Mouse (Mus musculus) midbrain, embryonic 10.5 days (tissue): Measurements from ENCODE around the gene Numbl. TPM values are rescaled to one million over a fixed set of nuclear protein-coding genes. Genes with fewer than 3 reads are reported as not detected.

Experiments used
- DNase-seq: peaks from one replicate; pipeline ENCODE4 v3.0.0-alpha.2; 2017; ENCODE audit warnings: low spot score
- H3K27ac ChIP-seq: fragments of 300-500 bp; sonication (generic); replicated peaks from 2 replicates; pipeline ENCODE4 v1.5.1; 2016; ENCODE audit warnings: mild to moderate bottlenecking
- H3K27me3 ChIP-seq: fragments of 300-500 bp; sonication (generic); 2 replicates; pipeline ENCODE4 v1.6.1; 2016; ENCODE audit warnings: low read depth, mild to moderate bottlenecking; ENCODE audit not compliant: poor library complexity, severe bottlenecking
- H3K36me3 ChIP-seq: fragments of 300-500 bp; sonication (generic); 2 replicates; pipeline ENCODE4 v1.6.1; 2016; ENCODE audit warnings: mild to moderate bottlenecking, moderate library complexity
- H3K4me1 ChIP-seq: fragments of 300-500 bp; sonication (generic); 2 replicates; pipeline ENCODE4 v1.6.1; 2016
- H3K4me3 ChIP-seq: fragments of 300-500 bp; sonication (generic); 2 replicates; pipeline ENCODE4 v1.5.1; 2016; ENCODE audit warnings: mild to moderate bottlenecking, moderate library complexity
- H3K9me3 ChIP-seq: fragments of 300-500 bp; sonication (generic); replicated peaks from 2 replicates; pipeline ENCODE4 v1.6.1; 2016; ENCODE audit warnings: mild to moderate bottlenecking
- WGBS: fragments of 180-500 bp; shearing (Covaris S2); methylation state at CpG from one replicate; pipeline ENCODE4 v1.1.7; 2016; 5-methylcytosine and 5-hydroxymethylcytosine counted together
- polyA plus RNA-seq: library from polyadenylated mRNA; unstranded; fragments of >200 nt; fragmentation: Nextera tagmentation; extraction: Ambion mirVana; gene quantifications from 2 replicates; pipeline ENCODE4 v1.2.1, GENCODE M21; 2016

Numbl gene
- polyA plus RNA-seq, 1 experiment from 2014 or later, result 21.0 TPM

DNA sequence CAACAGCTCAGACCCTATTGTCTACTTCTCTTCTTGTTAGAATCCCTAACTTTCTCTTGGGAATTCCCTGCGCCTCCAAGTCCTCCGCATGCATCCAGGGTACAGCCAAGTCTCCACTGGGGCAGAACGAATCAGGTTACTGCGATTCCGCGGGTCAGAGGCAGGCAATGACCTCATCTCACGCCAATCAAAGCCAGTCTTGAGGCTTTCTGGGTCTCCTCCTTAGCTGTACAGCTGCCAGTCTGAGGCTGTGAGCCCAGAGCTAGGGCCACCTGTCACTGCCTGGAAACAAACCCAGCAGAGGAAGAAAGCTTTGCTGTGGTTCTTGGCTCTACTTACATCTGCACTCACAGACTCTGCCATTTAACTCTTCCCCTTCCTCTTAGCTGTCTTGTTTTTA, 57.7 kb downstream of the Numbl start:
- Histone ChIP-seq H3K4me1 (peaks cover 16% of the 10 kb centered on the region; the same call in 1 of the 2 replicates), H3K9me3 (peaks cover 20% of the 10 kb centered on the region), H3K36me3 (peaks cover 9% of the 10 kb centered on the region), H3K27me3 (peaks cover 12% of the 10 kb centered on the region), H3K27ac (no peak overlapping the region), H3K4me3 (no peak overlapping the region)
- DNase-seq, result peak; percentile 43
- WGBS, result 39% methylated on average over 7 of the region's 7 CpGs

DNA sequence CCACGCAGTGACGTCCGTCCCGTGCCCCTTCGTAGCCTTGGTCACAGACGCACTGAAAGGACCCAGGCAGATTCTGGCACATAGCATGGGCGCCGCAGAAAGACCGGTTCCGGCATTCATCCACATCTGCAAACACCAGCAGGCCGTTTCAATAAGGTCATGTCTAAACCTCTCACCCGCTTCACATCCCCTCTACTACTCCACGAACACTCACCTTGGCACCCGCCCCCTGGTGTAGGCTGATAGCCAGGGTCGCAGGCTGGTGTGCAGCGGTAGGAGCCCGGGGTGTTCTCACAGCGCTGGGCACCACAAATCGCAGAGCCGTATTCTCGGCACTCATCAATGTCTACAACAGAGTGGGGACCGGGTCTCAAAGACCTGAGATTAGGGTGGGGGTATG, 61.2 kb downstream of the Numbl start:
- Histone ChIP-seq H3K27me3 (peaks cover 35% of the 10 kb centered on the region), H3K9me3 (peaks cover 4% of the 10 kb centered on the region), H3K4me3 (no peak overlapping the region), H3K36me3 (no peaks in the 10 kb centered on the region), H3K4me1 (peaks cover 23% of the 10 kb centered on the region), H3K27ac (no peak overlapping the region)
- no peak for DNase-seq
- 91% methylated on average over 22 of the region's 22 CpGs for WGBS

DNA sequence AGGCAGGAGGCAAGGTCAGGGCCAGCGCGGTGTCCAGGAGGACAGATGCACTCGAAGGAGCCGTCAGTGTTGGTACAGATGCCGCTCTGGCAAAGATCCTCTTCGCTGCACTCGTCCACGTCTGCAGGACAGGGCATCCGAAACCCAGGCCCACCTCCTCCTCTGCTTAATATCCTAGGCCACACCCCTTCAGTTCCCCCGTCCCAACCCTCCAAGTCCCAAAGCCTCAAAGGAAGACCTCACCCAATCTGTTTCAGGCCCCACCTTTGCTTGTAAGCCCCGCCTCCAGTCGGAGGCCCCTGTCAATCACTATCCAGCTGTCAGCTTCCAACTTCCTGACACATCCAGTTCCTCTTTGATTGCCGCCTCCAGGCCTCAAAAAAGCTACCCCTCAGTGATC, 64.1 kb downstream of the Numbl start:
- no peak for DNase-seq
- no peak overlapping the region for H3K4me3 ChIP-seq
- WGBS, result 11% methylated on average over 13 of the region's 13 CpGs
- no peak overlapping the region for H3K27ac ChIP-seq
- no peaks in the 10 kb centered on the region for H3K36me3 ChIP-seq
- H3K27me3 ChIP-seq, result peaks cover 64% of the 10 kb centered on the region
- H3K4me1 ChIP-seq, result peaks cover 33% of the 10 kb centered on the region
- H3K9me3 ChIP-seq, result no peaks in the 10 kb centered on the region

DNA sequence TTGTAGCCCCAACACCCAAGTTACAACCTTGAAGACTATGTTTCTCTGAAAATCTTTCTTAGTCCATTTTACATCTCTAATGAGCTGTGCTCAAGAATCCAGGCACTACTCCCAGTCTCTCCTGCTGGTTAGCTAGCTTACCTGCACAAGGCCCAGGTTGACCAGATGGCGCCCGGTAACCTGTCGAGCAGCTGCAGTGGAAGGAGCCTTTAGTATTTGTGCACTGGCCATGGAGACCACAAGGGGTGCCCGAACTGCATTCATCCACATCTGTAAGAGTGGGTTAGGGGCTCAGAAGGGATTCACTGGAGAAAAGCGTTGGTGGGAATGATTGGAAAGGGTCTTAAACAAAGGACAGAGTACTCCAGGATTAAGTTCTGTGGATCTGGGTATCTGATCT, 64.8 kb downstream of the Numbl start:
- H3K27me3 ChIP-seq, result peaks cover 71% of the 10 kb centered on the region
- no peak overlapping the region for H3K4me3 ChIP-seq
- no peak overlapping the region for H3K27ac ChIP-seq
- H3K36me3 ChIP-seq, result no peaks in the 10 kb centered on the region
- DNase-seq, result no peak
- H3K9me3 ChIP-seq, result no peaks in the 10 kb centered on the region
- peaks cover 28% of the 10 kb centered on the region for H3K4me1 ChIP-seq
- WGBS, result 89% methylated on average over 5 of the region's 5 CpGs

DNA sequence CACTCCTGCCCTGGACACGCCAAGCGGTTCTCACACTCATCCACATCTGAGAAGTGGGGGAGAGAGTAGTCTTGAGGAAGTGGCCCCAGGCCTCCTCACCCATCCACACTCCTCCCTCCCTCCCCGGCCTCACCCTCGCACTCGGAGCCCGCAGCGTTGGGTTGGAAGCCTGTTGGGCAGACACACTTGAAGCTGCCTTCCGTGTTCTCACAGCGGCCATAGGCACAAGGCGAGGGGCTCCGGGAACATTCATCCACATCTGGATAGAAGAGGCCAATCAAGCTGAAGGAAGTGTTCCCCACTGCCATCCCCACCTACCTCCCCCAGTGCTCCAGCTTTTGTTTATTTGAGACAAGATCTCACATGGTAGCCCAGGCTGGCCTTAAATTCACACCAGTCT, 65.9 kb downstream of the Numbl start:
- 96% methylated on average over 11 of the region's 11 CpGs for WGBS
- DNase-seq, result no peak
- Histone ChIP-seq H3K36me3 (no peaks in the 10 kb centered on the region), H3K27me3 (peaks cover 83% of the 10 kb centered on the region), H3K4me3 (no peak overlapping the region), H3K27ac (no peak overlapping the region), H3K4me1 (peaks cover 32% of the 10 kb centered on the region), H3K9me3 (no peaks in the 10 kb centered on the region)

DNA sequence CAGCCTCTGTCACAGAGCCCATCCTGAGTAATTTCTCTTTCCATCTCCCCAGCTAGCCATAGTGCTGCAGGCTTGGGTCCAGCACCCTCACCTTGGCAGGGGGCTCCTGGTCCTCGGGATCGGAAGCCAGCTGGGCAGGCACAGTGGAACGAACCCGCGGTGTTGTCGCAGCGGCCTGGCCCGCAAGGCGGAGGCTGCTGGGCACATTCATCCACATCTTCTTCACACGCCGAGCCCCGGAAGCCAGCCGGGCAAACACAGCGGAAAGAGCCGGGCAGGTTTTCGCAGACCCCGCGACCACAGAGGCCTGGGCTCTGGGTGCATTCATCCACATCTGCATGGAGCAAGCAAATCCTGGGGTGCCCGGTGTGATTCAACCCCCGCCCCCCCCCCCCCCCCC, 66.7 kb downstream of the Numbl start:
- H3K4me1 ChIP-seq, result peaks cover 40% of the 10 kb centered on the region
- H3K9me3 ChIP-seq, result no peaks in the 10 kb centered on the region
- DNase-seq, result no peak
- 51% methylated on average over 18 of the region's 20 CpGs for WGBS
- H3K27me3 ChIP-seq, result peaks cover 90% of the 10 kb centered on the region
- no peaks in the 10 kb centered on the region for H3K36me3 ChIP-seq
- peak overlapping the region; percentile 49 for H3K4me3 ChIP-seq
- no peak overlapping the region for H3K27ac ChIP-seq

DNA sequence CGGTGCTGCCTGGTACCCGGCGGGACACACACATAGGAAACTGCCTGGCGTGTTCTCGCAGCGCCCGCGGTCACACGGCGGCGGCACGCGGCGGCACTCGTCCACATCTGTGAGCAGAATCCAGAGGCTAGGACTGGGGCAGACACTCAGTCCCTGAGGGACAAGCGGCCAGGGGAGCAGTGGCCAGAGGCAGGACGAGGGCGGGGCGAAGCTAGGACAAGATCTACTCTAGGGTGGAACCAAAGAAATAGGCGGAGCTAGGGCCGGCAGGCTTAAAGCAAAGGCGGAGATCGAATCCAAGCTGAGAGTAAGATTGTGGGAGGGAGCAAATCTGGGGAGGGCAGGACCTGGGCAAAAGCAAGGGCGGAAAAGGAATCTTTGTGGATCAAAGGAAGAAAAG, 67.5 kb downstream of the Numbl start:
- under 1% methylated on average over 24 of the region's 24 CpGs for WGBS
- H3K27ac ChIP-seq, result peak overlapping the region; percentile 59

DNA sequence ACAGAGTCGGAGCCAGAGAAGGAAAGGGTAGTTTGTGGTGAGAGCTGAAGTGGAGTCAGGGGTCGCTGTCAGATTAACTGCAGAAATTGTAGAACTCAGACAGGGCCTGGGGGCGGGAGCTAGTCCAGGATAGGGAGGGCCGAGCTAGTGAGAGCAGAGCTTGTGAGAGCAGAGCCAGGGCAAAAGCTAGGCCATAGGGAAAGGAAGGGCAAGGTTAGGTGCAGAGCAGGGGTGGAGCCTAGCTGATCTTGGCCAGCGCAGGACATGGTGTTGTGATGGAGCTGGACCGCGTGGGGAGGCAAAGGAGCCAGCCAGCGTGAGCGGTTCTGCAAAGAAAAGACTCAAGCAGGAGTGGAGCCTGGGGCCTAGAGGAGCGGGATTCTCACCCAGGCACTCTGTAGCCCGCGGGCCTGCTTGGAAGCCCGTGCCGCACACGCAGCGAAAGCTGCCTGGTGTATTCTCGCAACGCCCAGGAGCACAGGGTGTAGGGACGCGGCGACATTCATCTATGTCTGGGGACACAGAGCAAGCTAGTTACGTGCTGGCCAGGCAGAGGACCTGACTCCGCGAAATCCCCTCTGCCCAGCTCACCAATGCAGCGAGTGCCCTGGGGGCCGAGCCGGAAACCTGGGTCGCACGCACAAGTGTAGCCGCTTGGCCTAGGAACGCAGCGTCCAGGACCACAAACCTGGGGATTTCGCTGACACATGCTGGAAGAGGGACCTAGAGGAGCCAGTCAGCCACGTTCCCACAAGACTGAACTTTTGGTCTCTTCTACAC, 68.1 kb downstream of the Numbl start:
- peak overlapping the region; percentile 30 for H3K27ac ChIP-seq
- WGBS, result 28% methylated on average over 34 of the region's 34 CpGs
- H3K27me3 ChIP-seq, result peaks cover 100% of the 10 kb centered on the region
- no peaks in the 10 kb centered on the region for H3K9me3 ChIP-seq
- DNase-seq, result no peak
- H3K4me1 ChIP-seq, result peaks cover 53% of the 10 kb centered on the region
- no peaks in the 10 kb centered on the region for H3K36me3 ChIP-seq
- H3K4me3 ChIP-seq, result peak overlapping the region; percentile 49

More for the DNA sequence above, 67.5 kb downstream of the Numbl start:
- peak overlapping the region; percentile 49 for H3K4me3 ChIP-seq
- H3K4me1 ChIP-seq, result peaks cover 47% of the 10 kb centered on the region
- no peaks in the 10 kb centered on the region for H3K36me3 ChIP-seq
- peak; percentile 66 for DNase-seq
- no peaks in the 10 kb centered on the region for H3K9me3 ChIP-seq
- peaks cover 98% of the 10 kb centered on the region for H3K27me3 ChIP-seq

DNA sequence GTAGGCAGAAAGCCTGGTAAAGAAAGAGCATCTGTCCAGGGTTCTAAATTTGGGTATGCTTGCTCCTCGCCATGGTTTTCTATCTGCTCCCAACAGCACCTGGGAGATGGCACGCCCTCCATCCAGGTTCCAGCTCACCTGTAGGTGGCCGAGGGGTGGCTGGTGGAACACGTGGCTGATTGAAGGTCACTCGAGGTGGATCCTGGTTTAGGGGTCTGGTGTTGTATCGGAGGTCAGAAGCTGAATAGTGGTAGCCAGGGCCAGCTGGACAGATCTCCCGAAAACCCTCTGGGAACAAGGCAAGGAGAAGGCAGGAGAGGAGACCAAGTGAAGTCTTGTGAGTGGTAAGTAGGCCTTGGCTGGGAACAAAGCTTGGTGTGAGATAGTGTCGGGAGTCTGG, 69.3 kb downstream of the Numbl start:
- Histone ChIP-seq H3K36me3 (no peaks in the 10 kb centered on the region), H3K4me1 (peaks cover 55% of the 10 kb centered on the region), H3K27ac (no peak overlapping the region), H3K4me3 (no peak overlapping the region), H3K27me3 (peaks cover 100% of the 10 kb centered on the region), H3K9me3 (no peaks in the 10 kb centered on the region)
- whole genome bisulfite sequencing, result 90% methylated on average over 8 of the region's 8 CpGs
- no peak for DNase-seq

DNA sequence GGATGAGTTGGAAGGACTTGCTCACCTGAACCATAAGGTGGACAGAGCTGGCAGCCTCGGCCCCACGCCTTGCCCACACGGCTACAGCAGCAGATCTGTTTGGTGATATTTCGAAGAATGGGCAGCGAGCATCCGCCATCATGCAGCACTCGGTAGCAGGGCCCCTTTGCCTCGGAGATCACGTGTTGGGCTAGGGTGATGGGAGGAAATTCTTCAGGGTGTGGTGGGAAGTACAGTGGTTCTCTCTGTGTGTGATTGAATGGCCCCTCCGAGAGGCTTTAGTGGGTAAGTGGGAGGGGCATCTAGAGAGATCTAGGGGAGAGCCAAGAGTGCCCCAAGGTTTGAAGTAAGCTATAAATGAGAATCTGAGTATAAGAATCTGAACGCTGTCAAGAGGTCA, 69.9 kb downstream of the Numbl start:
- no peaks in the 10 kb centered on the region for H3K36me3 ChIP-seq
- no peaks in the 10 kb centered on the region for H3K9me3 ChIP-seq
- DNase-seq, result no peak
- H3K4me3 ChIP-seq, result no peak overlapping the region
- peaks cover 100% of the 10 kb centered on the region for H3K27me3 ChIP-seq
- H3K4me1 ChIP-seq, result peaks cover 59% of the 10 kb centered on the region
- WGBS, result 86% methylated on average over 11 of the region's 11 CpGs
- H3K27ac ChIP-seq, result no peak overlapping the region

DNA sequence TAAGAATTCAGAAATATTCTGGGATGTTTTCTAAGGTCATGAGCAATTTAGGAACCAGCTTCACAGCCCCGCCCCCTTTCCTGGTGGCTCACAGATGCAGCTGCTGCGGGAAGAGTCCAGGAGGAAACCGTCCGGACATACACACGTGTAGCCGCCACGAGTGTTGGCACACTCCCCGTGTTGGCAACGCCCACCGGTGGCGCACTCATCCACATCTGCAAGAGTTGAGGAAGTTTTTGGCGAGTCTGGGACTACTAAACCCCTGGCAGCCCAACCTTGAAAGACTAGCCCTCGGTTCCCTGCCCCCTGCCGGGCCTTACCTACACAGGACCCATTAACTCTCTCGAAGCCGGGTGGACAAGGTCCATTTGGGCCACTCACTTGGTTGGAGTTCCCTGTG, 70.4 kb downstream of the Numbl start:
- Histone ChIP-seq H3K4me3 (no peak overlapping the region), H3K9me3 (no peaks in the 10 kb centered on the region), H3K4me1 (peaks cover 64% of the 10 kb centered on the region), H3K27me3 (peaks cover 100% of the 10 kb centered on the region), H3K36me3 (no peaks in the 10 kb centered on the region), H3K27ac (no peak overlapping the region)
- WGBS, result 37% methylated on average over 16 of the region's 16 CpGs
- DNase-seq, result no peak

DNA sequence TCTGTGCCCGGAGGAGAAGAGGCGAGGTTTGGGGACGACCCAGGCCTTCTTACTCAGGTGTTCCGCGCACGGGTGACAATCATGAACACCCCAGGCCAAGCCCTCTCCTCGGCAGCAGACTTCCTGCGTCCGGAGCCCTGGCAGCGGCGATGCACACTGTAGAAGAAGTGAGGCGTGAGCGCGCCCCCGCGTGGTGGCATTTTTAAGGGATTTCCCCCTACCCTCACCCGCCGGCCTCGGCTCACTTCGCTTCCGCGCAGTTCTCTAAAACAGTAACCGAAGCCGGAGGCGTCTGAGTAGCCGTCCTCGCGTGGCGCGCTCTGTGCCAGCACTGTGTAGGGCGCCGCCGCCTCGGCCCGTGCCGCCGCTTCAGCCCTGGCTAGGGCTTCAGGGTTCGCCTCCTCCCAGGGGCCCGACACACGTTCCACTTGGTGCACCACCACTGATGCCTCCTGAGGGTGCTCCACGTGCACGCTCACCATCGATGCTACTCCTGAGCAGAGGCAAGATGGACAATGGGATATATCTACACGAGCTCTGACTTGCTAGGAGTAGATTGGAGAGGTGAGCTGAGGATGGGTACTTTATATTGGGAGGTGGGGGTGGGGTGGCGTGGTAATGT, 71.2 kb downstream of the Numbl start:
- peaks cover 100% of the 10 kb centered on the region for H3K27me3 ChIP-seq
- WGBS, result 4% methylated on average over 45 of the region's 45 CpGs
- no peak overlapping the region for H3K27ac ChIP-seq
- no peaks in the 10 kb centered on the region for H3K36me3 ChIP-seq
- peak; percentile 83 for DNase-seq
- no peaks in the 10 kb centered on the region for H3K9me3 ChIP-seq
- H3K4me3 ChIP-seq, result peak overlapping the region; percentile 45
- peaks cover 72% of the 10 kb centered on the region for H3K4me1 ChIP-seq

DNA sequence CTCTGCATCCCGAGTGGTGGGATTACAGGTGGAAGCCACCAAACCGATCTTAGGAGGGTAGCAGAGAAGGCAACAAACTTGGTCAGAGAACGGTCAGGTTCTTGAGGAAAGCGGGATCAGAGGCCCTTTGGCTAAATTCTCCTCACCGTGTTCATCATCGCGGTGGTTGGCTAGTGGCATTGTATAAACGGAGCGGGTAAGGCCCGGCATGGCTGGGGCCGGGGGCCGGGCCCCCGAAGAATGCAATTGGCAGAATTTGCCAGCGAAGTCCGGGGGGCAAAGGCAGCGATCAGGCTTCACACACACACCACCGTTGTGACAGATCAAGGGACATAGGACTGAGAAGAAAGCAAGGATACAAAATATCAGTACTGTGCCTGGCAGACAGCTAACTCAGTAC, 71.7 kb downstream of the Numbl start:
- Histone ChIP-seq H3K9me3 (no peaks in the 10 kb centered on the region), H3K4me3 (peak overlapping the region; percentile 45), H3K27me3 (peaks cover 100% of the 10 kb centered on the region), H3K36me3 (no peaks in the 10 kb centered on the region), H3K4me1 (peaks cover 75% of the 10 kb centered on the region), H3K27ac (no peak overlapping the region)
- WGBS, result 24% methylated on average over 17 of the region's 17 CpGs
- no peak for DNase-seq
